Mouse (Mus musculus) cerebellum, adult 2 months (tissue): Measurements from ENCODE around the gene Tmem132b. TPM values are rescaled to one million over a fixed set of nuclear protein-coding genes. Genes with fewer than 3 reads are reported as not detected.

ENCODE experiments used
- DNase-seq, 2 experiments: peaks; one replicate each; pipeline ENCODE4 v3.0.0; 2021
- H3K27ac ChIP-seq: fragments of 200-500 bp; 2 replicates; pipeline ENCODE4 v1.5.1; 2012; ENCODE audit warnings: low read length, control low read depth, inconsistent platforms; ENCODE audit not compliant: insufficient read depth
- H3K27me3 ChIP-seq: fragments of 200-500 bp; 2 replicates; pipeline ENCODE4 v1.6.1; 2012; ENCODE audit warnings: inconsistent platforms, mild to moderate bottlenecking, low read length, moderate library complexity; ENCODE audit not compliant: control insufficient read depth, insufficient read depth
- H3K4me1 ChIP-seq: fragments of 200-500 bp; 2 replicates; pipeline ENCODE4 v1.6.1; 2011; ENCODE audit warnings: low read length; ENCODE audit not compliant: control insufficient read depth, insufficient read depth
- H3K4me3 ChIP-seq: fragments of 200-500 bp; replicated peaks from 2 replicates; pipeline ENCODE3; 2011; ENCODE audit warnings: mild to moderate bottlenecking, low read depth, low read length, control low read depth; ENCODE audit not compliant: insufficient read depth
- CTCF ChIP-seq: fragments of 200-500 bp; IDR thresholded peaks from 2 replicates; pipeline ENCODE4 v1.5.1; 2011; ENCODE audit warnings: low read depth, mild to moderate bottlenecking, control low read depth, low read length, moderate library complexity, borderline replicate concordance; ENCODE audit not compliant: insufficient read depth
- POLR2A ChIP-seq: fragments of 200-500 bp; IDR thresholded peaks from 2 replicates; pipeline ENCODE4 v1.6.1; 2011; ENCODE audit warnings: low read length, control low read depth, borderline replicate concordance; ENCODE audit not compliant: insufficient read depth
- WGBS: fragments of 180-500 bp; shearing (Covaris S2); methylation state at CpG from one replicate; pipeline ENCODE4 v1.1.7; 2018; 5-methylcytosine and 5-hydroxymethylcytosine counted together
- polyA plus RNA-seq: library from polyadenylated mRNA; depleted of rRNA; stranded (reverse); fragments of >200 nt; gene quantifications from 2 replicates; pipeline ENCODE4 v1.2.3, GENCODE M21; 2012

The Tmem132b gene
- polyA plus RNA-seq, 1 experiment = 5.9 TPM

DNA sequence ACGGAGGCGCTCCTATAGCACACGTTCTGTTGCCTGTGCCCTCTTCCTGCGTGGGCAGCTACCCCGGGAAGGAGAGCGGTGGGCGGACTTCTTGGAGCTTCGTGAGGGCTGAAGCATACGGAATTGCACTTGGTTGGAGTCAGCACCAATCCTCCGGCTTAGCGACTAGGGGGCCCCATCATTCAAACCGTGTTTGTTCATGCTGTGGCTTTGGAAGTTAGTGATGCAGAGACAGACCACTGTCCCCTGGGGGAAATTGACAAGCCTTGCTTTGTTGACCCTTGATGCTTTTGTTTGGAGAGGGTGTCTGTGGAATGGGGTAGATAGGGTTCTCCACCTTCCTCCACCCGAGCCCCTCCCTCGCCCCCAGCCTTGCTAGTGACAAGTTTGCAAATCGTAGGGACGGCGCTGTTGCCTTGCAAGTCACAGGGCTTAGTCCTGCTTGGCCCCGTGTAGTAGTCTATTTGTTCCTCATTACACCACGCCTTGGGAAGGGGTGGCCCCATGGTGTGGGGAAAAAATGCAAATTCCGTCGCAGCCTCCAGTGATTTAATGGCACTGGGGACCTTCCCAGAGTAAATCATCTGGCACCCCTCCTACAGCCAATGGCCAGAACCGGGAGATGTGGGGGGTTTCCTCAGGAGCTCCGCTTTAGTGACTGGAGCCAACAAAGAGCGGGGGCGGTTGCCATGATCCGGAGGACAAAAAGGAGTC, 3.2 kb downstream of the Tmem132b start:
- TF ChIP-seq CTCF = no peak
- no peak for TF ChIP-seq POLR2A
- 1% methylated on average over 26 of the region's 26 CpGs for WGBS
- DNase-seq = no peak

DNA sequence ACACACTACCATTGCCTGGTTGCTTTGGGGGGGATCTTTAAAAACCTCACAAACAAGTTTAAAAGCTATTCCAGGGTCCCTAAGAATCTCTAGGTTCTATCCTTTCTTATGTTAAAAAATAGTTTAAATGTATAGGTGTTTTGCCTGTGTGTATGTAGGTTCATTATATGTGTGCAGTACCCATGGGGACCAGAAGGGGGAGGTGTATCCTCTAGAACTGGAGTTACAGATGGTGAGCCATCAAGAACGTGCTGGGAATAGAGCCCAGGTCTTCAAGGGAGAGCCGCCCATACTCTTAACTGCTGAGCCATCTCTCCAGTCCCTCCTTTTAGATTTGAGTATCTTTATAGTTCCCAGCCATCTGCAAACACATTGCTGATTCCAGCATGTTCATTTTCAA, 13.5 kb downstream of the Tmem132b start:
- H3K4me3 ChIP-seq = no peak overlapping the region
- H3K27ac ChIP-seq = no peak overlapping the region
- no peaks in the 10 kb centered on the region for H3K27me3 ChIP-seq
- peaks cover 3% of the 10 kb centered on the region; the same call in 1 of the 2 replicates for H3K4me1 ChIP-seq
- DNase-seq = no peak
- TF ChIP-seq CTCF (no peak), POLR2A (no peak)
- 91% methylated on average over 2 of the region's 2 CpGs for WGBS

More for the DNA sequence above, 3.2 kb downstream of the Tmem132b start:
- 0 out of 2 replicates have a peak, but pooled peaks cover 4% of the 10 kb centered on the region for H3K4me1 ChIP-seq
- peaks cover 2% of the 10 kb centered on the region; the same call in 1 of the 2 replicates for H3K27me3 ChIP-seq
- H3K4me3 ChIP-seq = no peak overlapping the region
- no peak overlapping the region for H3K27ac ChIP-seq

DNA sequence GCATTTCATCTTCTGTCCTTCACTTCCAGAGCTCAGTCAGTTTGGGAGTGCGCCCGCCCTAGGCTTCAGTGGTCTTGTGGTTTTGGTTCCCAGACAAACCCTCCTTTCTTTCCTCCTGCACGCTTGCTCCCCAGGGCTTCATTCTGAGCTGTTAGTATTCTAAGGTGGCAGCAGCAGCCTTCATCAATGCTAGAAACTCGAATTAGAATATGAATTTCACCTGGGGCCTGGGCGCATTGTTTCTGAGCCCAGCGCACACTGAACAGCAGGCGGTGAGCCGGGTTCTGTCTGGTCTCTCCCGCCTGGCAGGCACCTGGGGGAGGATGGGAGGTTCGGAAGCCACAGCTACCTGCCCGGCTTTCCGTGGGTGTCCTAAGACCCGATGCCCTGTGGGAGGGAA, 14.7 kb downstream of the Tmem132b start:
- Histone ChIP-seq H3K4me3 (no peak overlapping the region), H3K27ac (no peak overlapping the region), H3K27me3 (no peaks in the 10 kb centered on the region), H3K4me1 (peaks cover 3% of the 10 kb centered on the region; the same call in 1 of the 2 replicates)
- DNase-seq = no peak
- 34% methylated on average over 13 of the region's 13 CpGs for WGBS
- no peak for TF ChIP-seq POLR2A
- TF ChIP-seq CTCF = no peak

DNA sequence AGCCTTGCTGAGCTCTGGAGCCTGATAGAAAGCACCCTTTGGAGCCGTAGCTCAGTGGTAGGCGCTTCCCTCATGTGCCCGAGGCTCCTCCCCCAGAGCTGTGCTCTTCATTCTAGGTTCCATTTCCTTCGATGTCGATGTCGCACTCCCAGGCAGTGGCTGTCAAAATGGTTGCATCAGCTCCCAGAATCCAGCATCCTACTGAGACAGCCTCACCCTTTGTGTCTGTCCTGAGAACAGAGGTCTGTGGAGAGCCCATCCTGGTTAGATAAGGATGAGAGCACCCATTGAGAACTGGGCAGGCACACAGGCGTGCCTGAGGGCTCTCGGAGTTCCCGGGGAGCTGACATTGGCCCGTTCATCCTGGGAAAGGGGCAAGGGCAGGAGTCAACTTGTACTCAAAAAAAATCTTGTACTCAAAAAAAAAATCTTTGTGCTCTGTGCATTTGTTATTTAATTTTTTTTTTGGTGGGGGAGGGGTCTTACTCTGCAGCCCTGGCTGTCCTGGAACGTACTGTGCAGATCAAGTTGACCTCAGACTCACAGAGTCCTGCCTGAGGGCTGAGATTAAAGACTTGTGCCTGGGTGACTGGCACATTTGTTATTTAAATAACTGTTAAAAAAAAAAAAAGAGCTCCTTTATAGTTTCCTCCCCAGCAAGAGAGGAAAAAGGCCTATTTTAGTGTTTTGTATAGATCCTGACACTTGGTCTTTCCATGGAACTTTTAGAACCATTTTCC, 18.3 kb downstream of the Tmem132b start:
- Histone ChIP-seq H3K27ac (no peak overlapping the region), H3K27me3 (no peaks in the 10 kb centered on the region), H3K4me3 (no peak overlapping the region), H3K4me1 (peaks cover 3% of the 10 kb centered on the region; the same call in 1 of the 2 replicates)
- 28% methylated on average over 11 of the region's 11 CpGs for WGBS
- DNase-seq = no peak
- TF ChIP-seq POLR2A (no peak), CTCF (no peak)

DNA sequence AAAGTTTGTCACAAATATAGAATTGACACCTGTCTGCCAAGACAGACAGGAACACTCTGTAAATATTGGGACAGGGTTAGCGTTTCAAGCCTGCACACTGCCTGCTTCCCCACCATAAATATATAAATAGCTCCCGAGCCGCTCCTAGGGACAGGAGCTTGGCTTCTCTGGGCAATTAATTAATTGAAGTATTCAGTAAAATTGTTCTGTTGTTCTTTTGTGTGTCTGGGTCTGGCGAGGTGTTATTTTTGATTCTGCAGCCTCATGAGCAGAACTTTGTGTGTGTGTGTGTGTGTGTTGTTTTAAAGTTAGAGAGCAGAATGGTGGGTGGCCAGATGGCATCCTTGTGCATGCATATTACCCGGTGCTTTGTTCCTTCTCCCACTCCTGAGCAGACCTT, 24.2 kb downstream of the Tmem132b start:
- Histone ChIP-seq H3K27ac (no peak overlapping the region), H3K4me3 (no peak overlapping the region), H3K4me1 (no peaks in the 10 kb centered on the region; the same call in 1 of the 2 replicates), H3K27me3 (no peaks in the 10 kb centered on the region)
- no peak for TF ChIP-seq CTCF
- no peak for TF ChIP-seq POLR2A
- WGBS = 70% methylated on average over 5 of the region's 5 CpGs
- DNase-seq = no peak

DNA sequence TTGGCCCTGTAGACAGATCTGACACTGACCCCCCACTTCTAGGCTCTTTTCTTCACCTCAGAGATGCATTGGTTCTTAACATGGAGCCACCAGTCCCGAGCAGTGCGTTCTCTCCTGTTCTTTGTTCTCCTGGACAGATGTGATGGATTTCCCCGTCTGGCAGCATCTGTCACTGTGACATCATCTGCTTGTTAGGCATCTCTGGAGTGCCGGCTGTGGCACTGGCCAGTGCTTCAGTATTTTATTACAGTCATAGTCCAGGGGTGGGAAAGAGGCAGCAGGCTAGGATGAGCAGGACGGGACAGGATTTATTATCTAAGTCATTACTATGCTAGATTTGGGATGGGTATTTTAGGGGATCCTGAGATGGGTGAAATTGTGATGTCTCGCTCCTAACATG, 31.9 kb downstream of the Tmem132b start:
- 63% methylated on average over 6 of the region's 6 CpGs for WGBS
- Histone ChIP-seq H3K27me3 (no peaks in the 10 kb centered on the region; the same call in 1 of the 2 replicates), H3K4me1 (no peaks in the 10 kb centered on the region), H3K4me3 (no peak overlapping the region), H3K27ac (no peak overlapping the region)
- DNase-seq = no peak
- TF ChIP-seq POLR2A (no peak), CTCF (no peak)

DNA sequence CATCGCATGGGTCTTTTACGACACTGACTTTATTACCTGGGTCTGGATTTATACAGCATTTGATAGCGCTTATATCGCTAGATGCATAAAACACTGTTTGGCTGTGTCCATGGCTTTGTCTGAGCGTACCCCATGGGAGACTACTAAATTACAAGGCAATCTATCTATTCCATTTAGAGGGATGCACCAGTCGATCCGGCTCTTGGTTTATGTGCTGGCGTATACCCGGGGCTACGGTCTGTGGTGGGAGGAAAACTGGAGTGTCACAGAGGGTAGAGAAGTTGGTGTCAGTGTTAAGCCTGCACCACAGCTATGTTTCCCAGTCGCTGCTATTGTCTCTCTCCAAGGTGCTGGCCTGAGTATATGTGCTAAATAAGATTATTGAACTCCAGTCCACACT, 34.2 kb downstream of the Tmem132b start:
- Histone ChIP-seq H3K27ac (no peak overlapping the region), H3K4me1 (no peaks in the 10 kb centered on the region), H3K27me3 (no peaks in the 10 kb centered on the region; the same call in 1 of the 2 replicates), H3K4me3 (no peak overlapping the region)
- TF ChIP-seq POLR2A (no peak), CTCF (no peak)
- no peak for DNase-seq
- WGBS = 85% methylated on average over 11 of the region's 11 CpGs

DNA sequence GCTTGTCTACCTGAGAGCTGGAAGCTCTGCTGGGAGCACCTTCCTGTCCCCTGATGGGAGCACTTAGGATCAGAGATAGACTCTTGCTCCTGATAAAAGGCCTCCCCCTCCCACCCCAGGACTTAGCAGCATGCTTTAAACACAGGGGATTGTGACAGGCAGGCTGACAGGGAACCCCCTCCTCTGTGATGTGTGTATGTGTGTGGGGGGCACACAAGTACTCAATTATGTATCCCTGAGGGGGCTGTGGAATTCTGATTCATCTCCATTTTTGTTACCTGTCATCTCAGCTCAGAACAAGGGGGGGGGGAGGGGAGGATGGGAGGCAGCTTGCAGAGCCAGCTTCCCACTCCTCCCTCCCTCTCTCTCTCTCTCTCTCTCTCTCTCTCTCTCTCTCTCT, 36.9 kb downstream of the Tmem132b start:
- Histone ChIP-seq H3K4me1 (no peaks in the 10 kb centered on the region), H3K27me3 (no peaks in the 10 kb centered on the region; the same call in 1 of the 2 replicates), H3K4me3 (no peak overlapping the region), H3K27ac (no peak overlapping the region)
- TF ChIP-seq CTCF (no peak), POLR2A (no peak)
- no peak for DNase-seq
